Mouse (Mus musculus) stomach, postnatal 0 days (tissue): ENCODE measurements at regions not wholly inside any gene's neighbourhood (a gene's known extent, or its start where the extent isn't known, plus 50 kb on each side); places are given as distances from the start of the nearest gene placed in this dataset.

Source experiments
- CTCF ChIP-seq: IDR thresholded peaks from 2 replicates; pipeline ENCODE4 v1.5.1; 2016; ENCODE audit warnings: antibody characterized with exemption, low read depth, mild to moderate bottlenecking, moderate library complexity
- EP300 ChIP-seq: optimal IDR thresholded peaks from 2 replicates; pipeline ENCODE3; 2016; ENCODE audit warnings: antibody characterized with exemption

DNA sequence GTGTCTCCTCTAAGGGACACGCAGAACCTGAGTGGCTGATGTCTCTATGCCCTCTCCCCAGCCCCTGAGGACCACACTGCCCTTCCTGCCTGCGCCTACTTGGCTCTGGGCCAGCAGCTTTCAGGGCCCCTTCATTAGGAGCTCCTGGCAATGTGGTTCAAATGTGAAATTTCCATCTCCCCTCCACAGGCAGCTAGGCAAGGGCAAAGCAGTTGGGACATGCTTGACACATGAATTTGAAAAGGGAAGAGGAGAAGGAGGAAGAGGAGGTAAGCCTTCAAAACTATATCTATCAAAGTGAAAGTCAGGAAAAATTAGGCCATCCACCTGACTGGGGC is 63.7 kb upstream of the Prep start:
- TF ChIP-seq CTCF (no peak), EP300 (no peak)
